Mouse (Mus musculus): ENCODE measurements around the gene Eef1a2. TPM values are rescaled to one million over a fixed set of nuclear protein-coding genes. Genes with fewer than 3 reads are reported as not detected.

Eef1a2 gene
- total and polyA plus RNA-seq, 3 experiments, result not detected

- in situ Hi-C loops (cut with MboI; ENCODE audit: low pct_ligation_motif_present, low pct_unique_long_range_greater_than_20kb, low sequenced_read_pairs) (no loop called here), dilution Hi-C loops (cut with MboI; ENCODE audit: extremely low pct_ligation_motif_present, extremely low pct_unique_long_range_greater_than_20kb, low sequenced_read_pairs) (no loop called here)
- H3K4me3 ChIP-seq (replicated peaks in 1 of 3; ENCODE audit: low read depth in 2 of 3, low read length in 2 of 3, poor library complexity in 1 of 3), result no peak overlapping the region
- H3K27me3 ChIP-seq (replicated peaks), result peaks cover 43% of the 10 kb centered on the region
- peak; percentile 16 for DNase-seq (ENCODE audit: extremely low read depth)
- no peak for TF ChIP-seq ZNF384 (IDR thresholded peaks at IDR 0.05; ENCODE audit: low read depth, low read length)
- TF ChIP-seq RAD21 (IDR thresholded peaks at IDR 0.05; ENCODE audit: low read depth, low read length), result no peak
- TF ChIP-seq ZC3H11A (IDR thresholded peaks at IDR 0.05; ENCODE audit: low read depth, low read length), result no peak
- TF ChIP-seq TBP (conservative IDR thresholded peaks at IDR 0.05; ENCODE audit: low read depth, low read length), result no peak
- TF ChIP-seq JUND (conservative IDR thresholded peaks at IDR 0.05; ENCODE audit: low read depth, low read length), result no peak
- no peak for TF ChIP-seq POLR2A (IDR thresholded peaks at IDR 0.05; ENCODE audit: low read depth, low read length)
- TF ChIP-seq USF2 (conservative IDR thresholded peaks at IDR 0.05; ENCODE audit: low read depth, low read length), result no peak
- no peak for TF ChIP-seq BHLHE40 (IDR thresholded peaks at IDR 0.05; ENCODE audit: low read depth, low read length)
- TF ChIP-seq CHD1 (IDR thresholded peaks at IDR 0.05; ENCODE audit: low read depth, low read length), result no peak
- no peak for TF ChIP-seq RCOR1 (conservative IDR thresholded peaks at IDR 0.05; ENCODE audit: low read depth, low read length)
- no peak for TF ChIP-seq POLR2AphosphoS2 (IDR thresholded peaks at IDR 0.05; ENCODE audit: low read depth, low read length)
- TF ChIP-seq HCFC1 (IDR thresholded peaks at IDR 0.05; ENCODE audit: low read depth, low read length), result no peak
- no peak for TF ChIP-seq CTCF (conservative IDR thresholded peaks at IDR 0.05 in 1 of 2, IDR thresholded peaks at IDR 0.05 in 1 of 2; ENCODE audit: low read depth in 2 of 2, low read length in 2 of 2)
- TF ChIP-seq ZKSCAN1 (IDR thresholded peaks at IDR 0.05; ENCODE audit: borderline replicate concordance, low read depth, low read length), result no peak
- TF ChIP-seq PAX5 (IDR thresholded peaks at IDR 0.05; ENCODE audit: low read length), result no peak
- peaks cover 0 to 8% of the 10 kb centered on the region in 2 experiments; a peak in 2 of 4 replicates for H3K4me1 ChIP-seq (ENCODE audit: control insufficient read depth in 1 of 2, insufficient read depth in 2 of 2)
- no peak overlapping the region for H3K9ac ChIP-seq (ENCODE audit: insufficient read depth, low read depth)
- H3K27ac ChIP-seq (ENCODE audit: insufficient read depth, low read depth), result no peak overlapping the region
- no peaks in the 10 kb centered on the region for H3K79me2 ChIP-seq (replicated peaks; ENCODE audit: control insufficient read depth, extremely low read depth, insufficient read depth, poor library complexity, severe bottlenecking)
- peaks cover 14% of the 10 kb centered on the region for H3K9me3 ChIP-seq (replicated peaks; ENCODE audit: low read length)
- no peak overlapping the region for H3K4me2 ChIP-seq (ENCODE audit: insufficient read depth, low read depth, poor library complexity, severe bottlenecking)
- no peaks in the 10 kb centered on the region for H3K36me3 ChIP-seq (replicated peaks in 1 of 2; ENCODE audit: control insufficient read depth in 1 of 2, insufficient read depth in 1 of 2, low read length in 1 of 2)
Observed at GRCm38 (mm10) chr2:181159771-181160170, 3.0 kb upstream of the Eef1a2 start.

GRCm38 (mm10) chr2:181159091-181159514 is 2.3 kb upstream of the Eef1a2 start:
- Histone ChIP-seq H3K9ac (ENCODE audit: insufficient read depth, low read depth) (no peak overlapping the region), H3K9me3 (replicated peaks; ENCODE audit: low read length) (peaks cover 11% of the 10 kb centered on the region), H3K4me2 (ENCODE audit: insufficient read depth, low read depth, poor library complexity, severe bottlenecking) (no peak overlapping the region), H3K4me1 (ENCODE audit: control insufficient read depth in 1 of 2, insufficient read depth in 2 of 2) (peaks cover 0 to 8% of the 10 kb centered on the region in 2 experiments; a peak in 2 of 4 replicates), H3K27ac (ENCODE audit: insufficient read depth, low read depth) (no peak overlapping the region), H3K4me3 (replicated peaks in 1 of 3; ENCODE audit: low read depth in 2 of 3, low read length in 2 of 3, poor library complexity in 1 of 3) (no peak overlapping the region), H3K36me3 (replicated peaks in 1 of 2; ENCODE audit: control insufficient read depth in 1 of 2, insufficient read depth in 1 of 2, low read length in 1 of 2) (no peaks in the 10 kb centered on the region), H3K79me2 (replicated peaks; ENCODE audit: control insufficient read depth, extremely low read depth, insufficient read depth, poor library complexity, severe bottlenecking) (no peaks in the 10 kb centered on the region), H3K27me3 (replicated peaks) (peaks cover 44% of the 10 kb centered on the region)
- no peak for TF ChIP-seq ETS1 (conservative IDR thresholded peaks at IDR 0.05; ENCODE audit: low read depth, low read length)
- TF ChIP-seq ZC3H11A (IDR thresholded peaks at IDR 0.05; ENCODE audit: low read depth, low read length), result no peak
- no peak for TF ChIP-seq HCFC1 (IDR thresholded peaks at IDR 0.05; ENCODE audit: low read depth, low read length)
- no peak for TF ChIP-seq JUN (IDR thresholded peaks at IDR 0.05; ENCODE audit: insufficient read depth, low read depth, low read length)
- TF ChIP-seq MAFK (IDR thresholded peaks at IDR 0.05; ENCODE audit: insufficient replicate concordance, low read length), result no peak
- no peak for TF ChIP-seq MAZ (IDR thresholded peaks at IDR 0.05; ENCODE audit: low read depth, low read length)
- no peak for TF ChIP-seq JUND (conservative IDR thresholded peaks at IDR 0.05; ENCODE audit: low read depth, low read length)
- TF ChIP-seq USF2 (conservative IDR thresholded peaks at IDR 0.05; ENCODE audit: low read depth, low read length), result no peak
- no peak for TF ChIP-seq SIN3A (IDR thresholded peaks at IDR 0.05; ENCODE audit: low read length)
- no peak for TF ChIP-seq EP300 (IDR thresholded peaks at IDR 0.05; ENCODE audit: low read length)
- no peak for TF ChIP-seq RAD21 (IDR thresholded peaks at IDR 0.05; ENCODE audit: low read depth, low read length)
- TF ChIP-seq ZKSCAN1 (IDR thresholded peaks at IDR 0.05; ENCODE audit: borderline replicate concordance, low read depth, low read length), result no peak
- in situ Hi-C loops (cut with MboI; ENCODE audit: low pct_ligation_motif_present, low pct_unique_long_range_greater_than_20kb, low sequenced_read_pairs), result no loop called here
- no peak for DNase-seq (ENCODE audit: extremely low read depth)
- dilution Hi-C loops (cut with MboI; ENCODE audit: extremely low pct_ligation_motif_present, extremely low pct_unique_long_range_greater_than_20kb, low sequenced_read_pairs), result no loop called here

Data from CH12.LX (cell line).